Mouse (Mus musculus) gastrocnemius, adult 18-20 months (tissue): Measurements from ENCODE around the gene Ap3m1. TPM values are rescaled to one million over a fixed set of nuclear protein-coding genes. Genes with fewer than 3 reads are reported as not detected.

Experiments used
- DNase-seq: peaks from one replicate; pipeline ENCODE4 v3.0.0; 2021; ENCODE audit warnings: low spot score
- total RNA-seq, 2 experiments: library from RNA; stranded (reverse); gene quantifications; 2 replicates each; pipeline ENCODE4 v1.2.3; 2021

Gene Ap3m1
- total RNA-seq, 2 experiments from 2014 or later: 32.3 to 34.3 TPM

DNA sequence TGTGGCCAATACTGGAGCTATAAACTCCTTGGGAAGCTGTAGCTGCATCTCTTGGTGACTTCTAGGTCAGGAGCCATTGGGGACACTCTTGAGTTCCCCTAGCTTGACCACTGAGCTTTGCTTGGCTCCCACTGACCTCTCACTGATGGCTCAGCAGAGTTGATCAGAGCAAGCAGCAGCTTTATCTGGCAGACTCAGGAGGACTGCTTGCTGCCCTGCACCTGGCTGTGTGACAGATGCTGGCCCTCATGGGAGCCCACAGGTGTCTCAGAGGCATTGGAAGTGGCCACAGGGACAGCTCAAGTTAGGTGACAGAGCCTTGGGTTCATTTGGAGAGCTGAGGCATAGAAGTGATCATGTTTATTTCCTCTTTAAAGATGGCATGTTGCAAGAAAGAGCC lies 24.8 kb downstream of the Ap3m1 start:
- DNase-seq: no peak

DNA sequence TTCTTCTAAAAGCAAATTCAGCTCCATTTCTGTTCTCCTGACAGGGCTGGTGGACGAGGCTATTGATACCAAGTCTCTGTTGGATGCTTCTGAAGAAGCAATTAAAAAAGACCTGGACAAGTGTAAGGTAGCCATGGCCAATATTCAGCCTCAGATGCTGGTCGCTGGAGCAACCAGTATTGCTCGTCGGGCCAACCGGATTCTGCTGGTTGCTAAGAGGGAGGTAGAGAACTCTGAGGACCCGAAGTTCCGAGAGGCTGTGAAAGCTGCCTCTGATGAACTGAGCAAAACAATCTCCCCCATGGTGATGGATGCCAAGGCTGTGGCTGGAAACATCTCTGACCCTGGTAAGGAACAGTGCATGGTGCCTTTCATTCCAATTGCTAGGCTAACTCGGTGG lies 31.9 kb downstream of the Ap3m1 start:
- no peak for DNase-seq

DNA sequence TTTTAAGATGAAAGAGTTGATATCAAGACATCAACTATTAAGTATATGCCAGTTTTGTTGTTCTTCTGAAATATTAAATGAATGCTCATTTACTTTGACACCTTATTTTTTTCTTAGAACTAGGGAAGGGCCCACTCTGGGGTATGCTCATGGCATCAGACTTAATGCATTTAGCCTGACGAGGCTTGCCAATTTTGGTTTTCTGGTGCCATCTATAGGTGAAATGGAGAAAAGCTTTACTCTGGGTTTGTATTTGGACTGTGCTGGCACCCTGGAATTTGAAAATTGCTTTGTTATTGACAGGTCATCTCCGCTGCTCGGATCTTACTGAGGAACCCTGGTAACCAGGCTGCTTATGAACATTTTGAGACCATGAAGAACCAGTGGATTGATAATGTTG lies 33.3 kb downstream of the Ap3m1 start:
- DNase-seq: peak; percentile 25

DNA sequence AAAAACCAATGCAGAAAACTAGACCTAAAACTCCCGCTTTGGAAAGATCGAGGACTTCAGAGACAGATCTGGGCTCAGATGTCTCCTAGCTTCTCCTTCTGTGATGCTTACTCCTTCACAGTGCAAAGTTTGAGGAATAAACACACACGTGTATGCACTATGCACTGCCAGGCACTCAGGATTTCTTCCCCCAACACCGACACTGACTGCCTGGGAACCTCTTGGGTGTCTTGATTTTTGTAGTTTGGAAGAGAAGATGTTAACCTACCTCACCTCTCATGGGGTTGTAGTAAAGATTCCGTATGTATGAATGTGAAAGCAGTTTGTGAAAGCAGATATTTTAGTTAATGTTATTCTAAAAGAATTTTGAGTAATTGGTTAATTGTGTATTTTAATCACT lies 34.4 kb downstream of the Ap3m1 start:
- no peak for DNase-seq

DNA sequence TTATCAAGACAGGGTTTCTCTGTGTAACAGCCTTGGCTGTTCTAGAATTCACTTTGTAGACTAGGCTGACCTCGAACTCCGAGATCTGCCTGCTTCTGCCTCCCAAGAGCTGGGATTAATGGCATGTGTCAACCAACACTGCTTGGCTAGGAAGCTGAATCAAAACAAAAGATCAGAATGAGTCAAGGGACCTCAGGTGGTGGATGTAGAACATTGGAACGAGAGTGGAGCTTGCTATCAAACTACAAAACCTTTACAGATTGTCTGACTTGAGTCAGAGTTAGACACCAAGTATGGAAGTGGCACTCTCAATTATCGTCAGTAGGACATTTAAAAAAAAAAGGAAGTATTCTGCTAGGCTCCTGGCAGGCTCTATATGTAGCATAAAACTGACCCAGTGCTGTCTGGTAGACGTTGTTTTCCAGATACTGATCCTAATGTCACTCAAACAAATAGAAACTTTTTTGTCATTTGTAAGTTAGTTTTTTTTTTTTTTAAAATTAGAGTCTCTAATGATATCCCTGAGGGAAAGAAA lies 38.4 kb downstream of the Ap3m1 start:
- DNase-seq: no peak

DNA sequence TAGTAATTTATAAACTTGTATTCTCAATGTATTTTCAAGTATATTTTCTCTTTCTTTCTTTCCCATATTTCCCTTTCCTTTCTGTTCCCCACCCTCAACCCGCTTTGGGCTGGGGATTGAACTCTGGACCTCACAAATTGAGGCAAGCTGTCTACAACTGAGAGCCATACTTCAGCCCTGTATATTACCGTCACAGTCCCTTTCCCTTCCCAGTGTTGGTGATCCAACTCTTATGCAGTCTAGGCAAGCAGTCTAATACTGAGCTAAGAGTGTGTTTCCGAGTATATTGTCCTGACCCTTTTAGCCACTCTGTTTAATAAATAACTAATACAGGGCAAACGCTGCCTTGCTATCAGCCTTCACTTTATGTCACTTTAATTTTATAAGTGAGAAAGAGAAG lies 52.7 kb downstream of the Ap3m1 start:
- DNase-seq: no peak

DNA sequence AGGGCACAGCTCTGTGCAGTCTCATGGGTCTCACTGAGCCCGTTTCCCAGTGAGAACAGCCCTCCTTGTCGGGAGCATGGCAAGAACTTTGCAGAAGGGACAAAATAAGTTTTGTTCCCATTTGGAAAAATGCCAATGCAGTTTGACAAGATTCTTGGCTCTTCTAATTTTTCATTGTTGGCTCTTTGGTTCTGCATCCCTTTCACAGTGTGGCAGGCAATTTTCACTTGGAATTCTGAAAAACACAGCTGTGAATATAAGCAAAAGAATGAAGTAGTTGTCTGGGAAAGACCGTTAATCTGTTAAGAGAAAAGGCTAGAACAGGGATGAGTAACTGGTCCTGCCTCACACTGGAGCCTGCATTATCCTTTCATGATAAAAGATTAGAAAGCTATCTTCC lies 54.8 kb downstream of the Ap3m1 start:
- no peak for DNase-seq

DNA sequence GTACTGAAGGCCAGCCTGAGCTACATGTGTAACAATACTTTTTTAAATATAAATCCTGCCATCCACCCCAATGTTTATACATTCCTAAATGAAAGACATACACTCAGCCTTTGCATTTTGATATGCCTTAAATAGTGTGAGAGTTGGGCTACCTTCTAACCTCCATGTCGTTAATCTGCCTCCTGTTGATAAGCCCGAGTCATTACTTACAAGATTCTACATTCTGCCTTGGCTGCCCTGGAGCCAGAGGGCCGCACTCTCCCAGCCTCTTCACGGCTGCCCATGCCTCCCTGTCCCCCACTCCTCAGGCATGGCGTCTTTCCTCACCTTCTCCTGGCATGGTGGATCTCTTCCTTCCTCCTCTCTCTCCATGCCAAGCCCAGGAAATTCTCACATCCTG lies 55.9 kb downstream of the Ap3m1 start:
- no peak for DNase-seq

DNA sequence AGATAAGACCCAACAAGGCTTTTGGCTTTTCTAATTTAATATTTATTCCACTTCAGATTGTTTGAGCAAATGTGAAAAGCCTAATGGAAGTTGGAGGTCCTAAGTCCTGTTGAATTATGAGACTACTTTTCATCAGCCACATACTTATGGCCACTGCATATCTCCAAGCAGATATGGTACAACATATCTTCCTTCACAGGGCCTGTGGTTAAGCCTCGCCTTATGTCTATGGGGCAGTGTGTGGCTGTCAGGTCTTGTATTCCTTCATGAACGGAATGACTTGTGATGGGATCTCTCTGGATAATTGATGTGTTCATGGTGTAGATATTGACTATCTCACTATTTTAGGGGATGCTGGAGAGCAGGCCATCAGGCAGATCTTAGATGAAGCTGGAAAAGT lies 56.8 kb downstream of the Ap3m1 start:
- DNase-seq: no peak

DNA sequence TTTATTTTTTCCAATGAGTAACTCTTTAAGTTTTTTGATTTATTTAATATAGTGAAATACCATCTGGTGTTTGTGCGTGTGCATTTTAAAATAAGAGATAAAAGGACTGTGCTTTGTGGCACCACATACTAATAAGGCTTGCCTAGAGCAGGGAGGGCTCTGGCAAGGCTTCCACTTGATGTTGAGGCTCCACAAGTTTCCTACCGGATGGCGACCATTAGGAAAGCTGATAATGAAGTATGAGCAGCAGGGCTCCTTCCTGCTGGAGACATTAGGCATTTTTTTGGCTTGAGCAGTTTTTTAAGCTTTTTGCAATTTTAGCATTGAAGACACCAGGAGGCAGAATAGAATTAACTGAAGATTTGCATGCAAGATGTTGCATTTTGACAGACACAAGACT lies 57.8 kb downstream of the Ap3m1 start:
- no peak for DNase-seq

DNA sequence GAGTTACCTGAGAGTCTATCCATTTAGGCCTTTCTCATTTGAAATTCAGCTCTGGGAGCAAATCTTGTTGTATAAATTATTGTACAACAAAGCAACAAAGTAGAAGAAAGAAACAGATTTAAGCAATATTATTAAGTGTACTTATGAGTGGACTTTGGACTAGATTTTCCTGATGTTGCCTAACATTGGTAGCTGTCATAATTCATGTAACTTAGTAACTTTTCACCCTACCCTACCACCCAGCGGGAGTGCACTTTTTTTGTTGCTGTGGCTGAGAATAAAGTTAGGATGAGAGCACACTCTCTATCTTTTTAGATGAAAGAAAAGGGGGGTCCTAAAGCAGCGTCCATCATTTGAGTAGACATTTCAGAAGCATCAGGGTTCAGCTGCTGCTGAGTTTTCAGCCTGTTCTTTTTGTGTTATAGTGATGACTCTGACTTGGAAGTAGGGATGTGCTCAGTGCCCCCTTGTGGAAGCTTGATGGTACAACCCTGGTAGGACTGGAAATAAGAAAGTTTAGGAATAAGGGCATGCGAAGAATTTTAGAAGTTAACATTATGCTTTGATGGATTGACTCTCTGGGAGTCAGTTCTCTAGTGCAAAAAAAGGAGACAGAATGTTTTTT lies 59.1 kb downstream of the Ap3m1 start:
- DNase-seq: peak; percentile 49

DNA sequence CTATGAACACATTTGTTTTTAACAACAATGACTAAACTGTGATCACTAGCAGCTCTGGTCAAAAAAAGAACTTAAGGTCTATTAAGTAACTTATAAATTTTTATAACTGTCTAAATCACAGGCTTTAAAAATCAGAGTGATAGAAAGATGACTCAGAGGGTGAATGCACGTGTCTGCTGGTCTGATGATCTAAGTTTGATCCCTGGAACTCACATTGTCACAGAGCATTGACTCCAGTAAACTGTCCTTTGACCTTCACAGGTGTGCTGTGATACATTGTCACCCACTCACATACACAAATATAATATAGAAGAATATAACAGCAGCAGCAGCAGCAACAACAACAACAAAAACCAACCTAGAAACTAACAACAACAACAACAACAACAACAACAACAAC lies 60.8 kb downstream of the Ap3m1 start:
- DNase-seq: no peak

DNA sequence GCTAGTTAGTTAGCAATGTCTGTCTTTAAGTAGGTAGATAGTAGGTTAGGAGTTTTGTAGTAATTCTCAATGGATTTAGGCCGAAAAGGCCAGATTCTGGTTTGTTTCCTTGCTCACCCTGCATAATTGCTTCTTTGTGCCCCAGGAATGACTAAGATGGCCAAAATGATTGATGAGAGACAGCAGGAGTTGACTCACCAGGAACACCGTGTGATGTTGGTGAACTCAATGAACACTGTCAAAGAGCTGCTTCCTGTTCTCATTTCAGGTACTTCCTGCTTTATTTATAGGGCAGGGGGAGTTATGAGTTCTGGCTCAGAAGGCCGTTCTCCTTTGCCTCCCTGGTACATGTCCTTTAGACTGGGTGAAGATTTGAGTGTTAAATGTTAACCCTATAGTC lies 66.8 kb downstream of the Ap3m1 start:
- DNase-seq: no peak

DNA sequence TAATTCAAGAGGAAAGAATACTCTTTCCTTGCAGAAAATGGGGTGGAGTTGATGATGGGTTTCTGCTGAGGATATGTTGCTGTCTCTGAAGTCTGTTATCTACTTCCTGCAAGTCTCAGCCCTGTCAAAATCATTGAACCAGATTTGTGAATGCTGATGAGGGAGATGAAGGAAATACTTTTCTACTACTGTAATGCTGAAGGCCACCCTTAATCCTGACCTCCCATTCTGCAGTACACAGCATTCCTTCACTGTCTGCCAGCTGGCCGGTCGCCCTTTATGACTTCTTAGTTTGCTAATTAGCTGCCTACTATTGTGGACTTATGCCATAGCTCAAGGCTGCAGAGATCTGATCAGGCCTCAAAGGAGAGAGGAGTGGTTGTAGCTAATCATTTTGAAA lies 68.5 kb downstream of the Ap3m1 start:
- peak; percentile 51 for DNase-seq

Other genes with a start within 250 kb of the Ap3m1 start
- gene Plau, start 215.8 kb downstream of the Ap3m1 start, total RNA-seq: 10 to 100 TPM; 13.6 to 29.2 TPM
- 10 to 100 TPM; 62.3 to 64.9 TPM for gene Vcl, start 123.1 kb downstream of the Ap3m1 start, total RNA-seq
- 100 to 1,000 TPM; 106 to 111 TPM for gene Adk, start 66 bp upstream of the Ap3m1 start, total RNA-seq